Mouse (Mus musculus) hindbrain, embryonic 12.5 days (tissue): ENCODE data around the gene Ang. TPM values are rescaled to one million over a fixed set of nuclear protein-coding genes. Genes with fewer than 3 reads are reported as not detected.

ENCODE experiments used
- ATAC-seq: fragments of 200-750 bp; cut with Nextera tagmentation; 2 replicates; pipeline ENCODE4 v1.8.0; 2017; ENCODE audit warnings: moderate TSS enrichment; ENCODE audit not compliant: low FRiP score
- H3K27ac ChIP-seq: fragments of 300-500 bp; sonication (generic); 2 replicates; pipeline ENCODE4 v1.5.1; 2016; ENCODE audit warnings: mild to moderate bottlenecking
- H3K27me3 ChIP-seq: fragments of 300-500 bp; sonication (generic); 2 replicates; pipeline ENCODE4 v1.6.1; 2016; ENCODE audit warnings: mild to moderate bottlenecking
- H3K36me3 ChIP-seq: fragments of 300-500 bp; sonication (generic); 2 replicates; pipeline ENCODE4 v1.6.1; 2016; ENCODE audit warnings: mild to moderate bottlenecking
- H3K4me1 ChIP-seq: fragments of 300-500 bp; sonication (generic); 2 replicates; pipeline ENCODE4 v1.6.1; 2016
- H3K4me2 ChIP-seq: fragments of 300-500 bp; sonication (generic); replicated peaks from 2 replicates; pipeline ENCODE4 v1.6.1; 2016; ENCODE audit warnings: mild to moderate bottlenecking
- H3K4me3 ChIP-seq: fragments of 300-500 bp; sonication (generic); 2 replicates; pipeline ENCODE4 v1.5.1; 2016; ENCODE audit warnings: mild to moderate bottlenecking
- H3K9ac ChIP-seq: fragments of 300-500 bp; sonication (generic); 2 replicates; pipeline ENCODE4 v1.6.1; 2016; ENCODE audit warnings: mild to moderate bottlenecking, moderate library complexity
- H3K9me3 ChIP-seq: fragments of 300-500 bp; sonication (generic); replicated peaks from 2 replicates; pipeline ENCODE4 v1.6.1; 2016; ENCODE audit warnings: mild to moderate bottlenecking
- WGBS: fragments of 180-500 bp; shearing (Covaris S2); methylation state at CpG from one replicate; pipeline ENCODE4 v1.1.7; 2016; 5-methylcytosine and 5-hydroxymethylcytosine counted together
- polyA plus RNA-seq: library from polyadenylated mRNA; unstranded; fragments of >200 nt; fragmentation: Nextera tagmentation; extraction: Ambion mirVana; gene quantifications from 2 replicates; pipeline ENCODE4 v1.2.1, GENCODE M21; 2016

Ang gene
- polyA plus RNA-seq, 1 experiment from 2014 or later: 4.4 TPM

DNA sequence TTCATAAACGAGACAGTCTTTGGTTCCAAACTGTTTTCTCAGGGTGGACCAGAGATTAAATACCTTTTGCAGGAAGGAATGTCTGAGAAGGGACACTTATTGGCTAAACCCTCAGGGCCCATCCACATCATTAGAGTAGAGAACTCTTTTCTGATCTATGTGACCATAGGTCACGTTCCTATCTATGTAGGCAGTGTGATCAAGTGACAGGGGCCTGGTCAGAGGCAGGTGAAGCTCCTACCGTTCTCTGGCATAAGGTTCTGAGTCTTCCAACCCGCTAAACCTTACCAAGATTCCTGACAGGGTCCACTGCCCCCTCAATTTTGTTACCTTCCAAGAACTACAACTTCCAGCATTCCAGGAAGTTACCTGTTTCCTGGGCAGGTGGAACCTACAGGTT, 51.2 kb downstream of the Ang start:
- Histone ChIP-seq H3K4me2 (no peak overlapping the region), H3K4me1 (0 out of 2 replicates have a peak, but pooled peaks cover 3% of the 10 kb centered on the region), H3K9me3 (no peaks in the 10 kb centered on the region), H3K27ac (no peak overlapping the region), H3K27me3 (no peaks in the 10 kb centered on the region), H3K36me3 (no peaks in the 10 kb centered on the region), H3K4me3 (no peak overlapping the region), H3K9ac (no peak overlapping the region)
- no peak for ATAC-seq
- WGBS: 89% methylated on average over 4 of the region's 4 CpGs

DNA sequence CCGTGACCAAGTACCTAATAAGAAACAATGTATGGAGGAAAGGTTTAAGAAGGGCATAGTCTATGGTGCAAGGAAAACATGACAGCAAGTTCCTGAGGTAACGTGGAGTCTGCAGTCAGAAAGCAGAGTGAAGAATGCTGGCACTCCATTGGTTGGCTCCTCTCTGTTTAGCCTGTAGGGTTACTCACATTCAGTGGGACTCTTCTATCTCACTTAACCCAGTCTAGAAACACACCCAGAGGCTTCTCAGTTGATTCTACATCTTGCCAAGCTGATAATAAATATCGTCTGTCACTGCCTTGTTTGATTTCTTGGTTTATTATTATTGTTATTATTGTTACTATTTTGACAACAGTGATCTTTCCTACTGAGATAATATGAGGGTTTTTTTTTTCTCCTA, 51.6 kb downstream of the Ang start:
- Histone ChIP-seq H3K27ac (no peak overlapping the region), H3K27me3 (no peaks in the 10 kb centered on the region), H3K9me3 (no peaks in the 10 kb centered on the region), H3K9ac (no peak overlapping the region), H3K4me1 (0 out of 2 replicates have a peak, but pooled peaks cover 3% of the 10 kb centered on the region), H3K4me2 (no peak overlapping the region), H3K36me3 (no peaks in the 10 kb centered on the region), H3K4me3 (no peak overlapping the region)
- no peak for ATAC-seq
- WGBS: 93% methylated on average over 3 of the region's 3 CpGs

DNA sequence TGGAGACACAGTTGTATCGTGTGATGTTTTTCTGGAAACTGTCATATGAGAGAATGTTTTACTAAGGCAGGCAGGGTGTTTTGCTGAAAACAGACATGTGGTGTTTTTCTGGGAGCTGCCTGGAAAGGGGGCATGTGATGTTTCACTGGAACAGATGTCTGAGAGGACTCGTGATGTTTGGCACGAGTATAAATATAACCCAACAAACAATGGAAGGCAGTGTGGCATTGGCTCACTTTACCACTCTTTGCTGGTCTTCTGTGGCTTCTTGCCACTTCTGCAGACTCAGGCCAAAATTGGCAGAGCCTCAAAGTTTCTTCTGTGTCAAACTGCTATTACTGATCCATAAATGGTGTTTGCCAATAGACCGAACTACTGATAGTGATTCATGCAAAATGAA, 52.3 kb downstream of the Ang start:
- H3K9me3 ChIP-seq: no peaks in the 10 kb centered on the region
- H3K9ac ChIP-seq: no peak overlapping the region
- no peak overlapping the region for H3K27ac ChIP-seq
- no peak for ATAC-seq
- no peak overlapping the region for H3K4me3 ChIP-seq
- H3K36me3 ChIP-seq: no peaks in the 10 kb centered on the region
- 0 out of 2 replicates have a peak, but pooled peaks cover 3% of the 10 kb centered on the region for H3K4me1 ChIP-seq
- no peaks in the 10 kb centered on the region for H3K27me3 ChIP-seq
- no peak overlapping the region for H3K4me2 ChIP-seq
- 78% methylated on average over 4 of the region's 4 CpGs for WGBS

DNA sequence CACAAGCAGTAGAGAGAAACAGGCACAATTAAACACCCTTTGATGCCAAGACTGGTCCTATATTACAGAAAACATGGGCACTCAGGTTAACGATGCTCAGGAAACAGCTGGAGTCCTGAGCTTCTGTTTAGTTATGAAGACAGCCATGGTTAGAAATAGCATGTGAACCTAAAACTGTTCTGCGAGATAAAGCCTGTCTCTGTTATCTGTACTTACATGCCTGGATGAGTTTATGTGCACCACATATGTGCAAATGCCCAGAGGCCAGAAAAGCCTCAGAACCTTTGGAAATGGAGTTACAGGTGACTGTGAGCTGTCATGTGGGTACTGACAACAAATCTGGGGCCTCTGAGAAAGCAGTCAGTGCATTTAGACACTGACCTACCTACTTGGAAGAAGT, 53.0 kb downstream of the Ang start:
- H3K4me1 ChIP-seq: 0 out of 2 replicates have a peak, but pooled peaks cover 3% of the 10 kb centered on the region
- no peak overlapping the region for H3K4me2 ChIP-seq
- H3K9ac ChIP-seq: no peak overlapping the region
- no peak overlapping the region for H3K27ac ChIP-seq
- no peaks in the 10 kb centered on the region for H3K27me3 ChIP-seq
- no peak for ATAC-seq
- no peak overlapping the region for H3K4me3 ChIP-seq
- no peaks in the 10 kb centered on the region for H3K9me3 ChIP-seq
- 89% methylated on average over 2 of the region's 2 CpGs for WGBS
- H3K36me3 ChIP-seq: no peaks in the 10 kb centered on the region

DNA sequence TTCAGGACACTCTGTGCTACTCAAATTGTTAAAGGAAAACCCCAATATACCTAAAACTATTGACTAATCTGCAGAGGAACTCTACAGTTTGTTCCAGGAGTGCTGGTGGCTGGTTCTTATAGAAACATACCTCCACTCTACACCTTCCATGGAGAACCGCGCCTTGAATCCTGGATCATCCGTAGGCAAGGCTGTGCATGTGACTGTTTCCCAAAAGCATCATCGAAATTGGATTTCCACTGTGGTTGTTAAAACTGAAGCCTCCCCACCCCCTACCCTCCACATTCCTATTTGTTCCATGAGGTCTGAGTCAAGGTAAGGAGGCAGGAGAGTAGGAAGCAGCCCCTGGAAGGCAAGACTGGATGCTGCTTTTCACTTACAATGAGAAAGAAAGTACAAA, 53.5 kb downstream of the Ang start:
- H3K9me3 ChIP-seq: no peaks in the 10 kb centered on the region
- no peaks in the 10 kb centered on the region for H3K27me3 ChIP-seq
- 0 out of 2 replicates have a peak, but pooled peaks cover 3% of the 10 kb centered on the region for H3K4me1 ChIP-seq
- H3K4me3 ChIP-seq: no peak overlapping the region
- H3K36me3 ChIP-seq: no peaks in the 10 kb centered on the region
- no peak overlapping the region for H3K9ac ChIP-seq
- 88% methylated on average over 4 of the region's 4 CpGs for WGBS
- no peak overlapping the region for H3K27ac ChIP-seq
- no peak overlapping the region for H3K4me2 ChIP-seq
- no peak for ATAC-seq

DNA sequence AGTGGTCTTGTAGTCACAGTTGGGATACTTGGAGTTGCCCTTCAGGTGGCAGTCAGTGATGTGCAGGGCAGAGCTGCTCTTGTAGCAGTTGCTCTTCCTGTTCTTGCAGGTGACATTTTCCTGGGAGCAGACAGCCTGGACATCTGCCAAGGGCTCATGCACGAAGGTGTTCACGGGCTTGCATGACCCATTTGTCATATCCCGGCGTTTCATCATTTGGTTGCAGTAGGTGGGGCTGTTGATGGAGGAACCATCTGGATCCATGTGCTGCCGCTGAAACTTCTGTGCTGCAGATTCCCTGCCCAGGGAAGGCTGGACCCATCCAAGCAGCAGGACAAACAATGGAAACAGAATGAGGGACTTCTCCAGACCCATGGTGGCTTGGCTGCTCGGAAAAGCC, 54.6 kb downstream of the Ang start:
- 85% methylated on average over 6 of the region's 6 CpGs for WGBS
- no peaks in the 10 kb centered on the region for H3K9me3 ChIP-seq
- no peak overlapping the region for H3K27ac ChIP-seq
- 0 out of 2 replicates have a peak, but pooled peaks cover 3% of the 10 kb centered on the region for H3K4me1 ChIP-seq
- H3K4me3 ChIP-seq: no peak overlapping the region
- H3K4me2 ChIP-seq: no peak overlapping the region
- no peaks in the 10 kb centered on the region for H3K36me3 ChIP-seq
- H3K9ac ChIP-seq: no peak overlapping the region
- ATAC-seq: no peak
- H3K27me3 ChIP-seq: no peaks in the 10 kb centered on the region

DNA sequence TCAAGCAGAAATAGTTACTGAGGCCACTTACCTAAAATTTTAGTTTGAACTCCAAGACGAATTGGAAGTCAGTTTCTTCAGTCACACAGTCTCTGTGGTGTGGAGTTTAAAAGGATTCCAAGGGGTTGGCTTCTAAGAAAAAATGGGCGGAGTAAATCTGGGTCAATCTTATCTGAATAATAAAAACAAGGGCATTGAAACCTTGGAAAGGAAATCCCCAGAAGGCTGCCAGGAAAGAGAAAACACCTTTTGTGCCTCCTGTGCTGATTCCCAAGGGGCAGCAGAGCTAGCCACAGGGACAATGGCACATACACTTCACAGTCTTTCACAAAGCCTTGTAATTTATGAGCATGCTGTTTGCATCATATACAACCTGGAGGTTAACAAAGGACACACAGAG, 55.7 kb downstream of the Ang start, which contains the start of gene Rnase1:
TSS of gene Rnase1 (minus strand) at position 101 of the 400 bp plus-strand sequence.
- ATAC-seq: no peak
- no peak within 1 kb of the TSS for H3K9ac ChIP-seq
- no peak within 1 kb of the TSS for H3K27ac ChIP-seq
- H3K9me3 ChIP-seq: no peaks in the 10 kb centered on the region
- 32% methylated on average over 2 of the region's 2 CpGs for WGBS
- no peak within 1 kb of the TSS for H3K4me3 ChIP-seq
- H3K27me3 ChIP-seq: no peaks in the 10 kb centered on the region
- H3K4me1 ChIP-seq: 0 out of 2 replicates have a peak, but pooled peaks cover 3% of the 10 kb centered on the region
- H3K4me2 ChIP-seq: no peak within 1 kb of the TSS
- no peaks in the 10 kb centered on the region for H3K36me3 ChIP-seq

DNA sequence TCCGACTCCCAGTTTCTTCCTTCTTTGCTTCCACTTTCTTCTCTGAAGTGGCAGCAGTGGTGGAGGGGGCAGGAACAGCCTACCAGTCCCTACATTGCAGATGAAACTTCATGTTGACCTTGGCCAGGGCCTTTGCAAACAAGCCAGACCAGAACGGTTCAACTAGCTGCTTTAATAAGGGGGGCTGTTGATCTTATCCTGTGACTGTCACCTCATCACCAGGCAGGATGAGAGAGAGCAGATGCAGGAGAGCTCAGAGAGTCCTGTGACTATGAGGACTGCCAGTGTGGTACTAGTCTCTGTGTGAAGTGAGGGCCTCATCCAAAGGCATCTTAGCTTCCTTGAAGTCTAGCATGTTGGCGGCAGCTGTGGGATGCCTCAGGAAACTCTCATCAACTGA, 57.1 kb downstream of the Ang start:
- Histone ChIP-seq H3K4me1 (0 out of 2 replicates have a peak, but pooled peaks cover 3% of the 10 kb centered on the region), H3K27ac (no peak overlapping the region), H3K4me2 (no peak overlapping the region), H3K9ac (no peak overlapping the region), H3K36me3 (no peaks in the 10 kb centered on the region), H3K4me3 (no peak overlapping the region), H3K9me3 (no peaks in the 10 kb centered on the region), H3K27me3 (no peaks in the 10 kb centered on the region)
- 67% methylated on average over 3 of the region's 3 CpGs for WGBS
- ATAC-seq: no peak

DNA sequence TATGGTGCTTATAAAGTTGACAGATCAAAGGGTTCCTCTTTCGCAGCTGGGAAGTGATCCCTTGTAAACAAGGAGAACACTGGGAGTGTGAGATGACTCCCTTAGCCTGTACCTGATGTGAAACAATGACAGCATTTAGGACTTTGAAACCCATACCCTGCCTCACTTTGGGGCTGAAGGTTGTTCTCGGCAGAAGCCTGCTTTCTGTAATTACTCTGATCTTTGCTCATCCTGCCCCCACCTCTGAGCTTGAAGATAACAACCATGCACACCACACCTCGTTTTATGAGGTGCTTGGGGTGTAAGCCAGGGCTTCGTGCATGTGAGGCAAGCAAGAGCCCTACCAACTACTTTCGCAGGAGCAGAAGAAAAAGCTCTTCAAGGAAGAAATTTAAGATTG, 58.2 kb downstream of the Ang start:
- WGBS: 66% methylated on average over 5 of the region's 5 CpGs
- Histone ChIP-seq H3K9ac (no peak overlapping the region), H3K4me1 (0 out of 2 replicates have a peak, but pooled peaks cover 3% of the 10 kb centered on the region), H3K9me3 (no peaks in the 10 kb centered on the region), H3K4me3 (no peak overlapping the region), H3K27me3 (no peaks in the 10 kb centered on the region), H3K36me3 (no peaks in the 10 kb centered on the region), H3K27ac (no peak overlapping the region), H3K4me2 (no peak overlapping the region)
- no peak for ATAC-seq

DNA sequence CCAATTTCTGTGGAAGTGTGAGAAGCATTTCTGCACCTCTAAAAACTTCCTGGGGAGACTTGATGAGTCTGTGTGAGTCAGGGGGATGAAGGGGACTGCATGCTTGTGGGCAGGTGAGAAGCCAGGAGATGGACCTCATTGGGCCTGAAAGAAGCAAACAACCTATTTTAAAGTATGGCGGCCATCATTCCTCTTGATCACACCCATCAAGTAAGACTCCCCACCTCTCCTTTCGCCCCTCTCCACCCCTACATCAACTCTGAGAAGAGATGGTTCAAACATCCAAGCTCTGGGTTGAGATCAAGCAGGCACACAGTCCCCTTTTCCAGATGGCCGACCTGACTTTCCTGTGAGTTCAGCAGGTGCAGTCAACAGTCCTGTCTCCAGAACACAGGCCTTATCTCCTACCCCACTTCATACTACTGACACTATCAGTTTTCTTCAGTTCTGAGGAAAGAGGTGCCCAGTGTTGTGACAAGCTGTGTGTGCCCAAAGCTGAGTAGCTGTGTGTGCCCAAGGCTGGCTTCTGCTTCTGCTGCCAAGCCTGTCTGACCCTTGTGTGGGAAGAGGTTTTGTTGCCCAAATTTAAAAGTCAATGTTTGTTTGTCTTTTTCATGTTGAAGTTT, 59.4 kb downstream of the Ang start:
- 0 out of 2 replicates have a peak, but pooled peaks cover 3% of the 10 kb centered on the region for H3K4me1 ChIP-seq
- no peaks in the 10 kb centered on the region for H3K9me3 ChIP-seq
- H3K36me3 ChIP-seq: no peaks in the 10 kb centered on the region
- H3K27me3 ChIP-seq: no peaks in the 10 kb centered on the region
- H3K4me2 ChIP-seq: no peak overlapping the region
- no peak overlapping the region for H3K9ac ChIP-seq
- 89% methylated on average over 3 of the region's 3 CpGs for WGBS
- H3K4me3 ChIP-seq: no peak overlapping the region
- no peak overlapping the region for H3K27ac ChIP-seq
- ATAC-seq: no peak

Other genes with a start within 250 kb of the Ang start
- gene Tep1, start 220.6 kb upstream of the Ang start, polyA plus RNA-seq: 6.3 and 6.7 TPM in 2 replicates
- gene Klhl33, start 193.6 kb upstream of the Ang start, polyA plus RNA-seq: 0.39 and 0.51 TPM in 2 replicates
- gene Osgep, start 166.3 kb upstream of the Ang start, polyA plus RNA-seq: 108 and 122 TPM in 2 replicates
- 246 and 257 TPM in 2 replicates for gene Apex1, start 166.2 kb upstream of the Ang start, polyA plus RNA-seq
- gene Pip4p1, start 160.3 kb upstream of the Ang start, polyA plus RNA-seq: 71.8 and 79.8 TPM in 2 replicates
- 38.2 and 39.5 TPM in 2 replicates for gene Pnp, start 160.1 kb upstream of the Ang start, polyA plus RNA-seq
- gene Gm49342, start 146.6 kb upstream of the Ang start, polyA plus RNA-seq: not detected in 2 replicates
- 0.50 and 0.59 TPM in 2 replicates for gene Pnp2, start 135.2 kb upstream of the Ang start, polyA plus RNA-seq
- gene Rnase10, start 83.4 kb upstream of the Ang start, polyA plus RNA-seq: not detected in 2 replicates
- gene Rnase9, start 49.3 kb upstream of the Ang start, polyA plus RNA-seq: not detected in 2 replicates
- not detected in 2 replicates for gene Rnase11, start 41.0 kb upstream of the Ang start, polyA plus RNA-seq
- not detected in 2 replicates for gene Rnase12, start 33.5 kb upstream of the Ang start, polyA plus RNA-seq
- gene Olfr750, start 16.7 kb upstream of the Ang start, polyA plus RNA-seq: not detected in 2 replicates
- gene Rnase4, start 73 bp upstream of the Ang start, polyA plus RNA-seq: 17.8 and 18.7 TPM in 2 replicates
- gene Eddm3b, start 23.3 kb downstream of the Ang start, polyA plus RNA-seq: not detected in 2 replicates
- gene Rnase6, start 32.8 kb downstream of the Ang start, polyA plus RNA-seq: 0.46 TPM in 1 of 2 replicates, not detected in the other
- 0.72 TPM in 1 of 2 replicates, not detected in the other for gene Rnase1, start 55.6 kb downstream of the Ang start, polyA plus RNA-seq
- gene Rnase2b, start 71.1 kb downstream of the Ang start, polyA plus RNA-seq: not detected in 2 replicates
- not detected in 2 replicates for gene Ang2, start 108.0 kb downstream of the Ang start, polyA plus RNA-seq
- not detected in 2 replicates for gene Ear14, start 112.2 kb downstream of the Ang start, polyA plus RNA-seq
- not detected in 2 replicates for gene Rnase2a, start 165.0 kb downstream of the Ang start, polyA plus RNA-seq